Mouse (Mus musculus) adrenal gland, adult 2 months (tissue): ENCODE data around the gene Glod5. TPM values are rescaled to one million over a fixed set of nuclear protein-coding genes. Genes with fewer than 3 reads are reported as not detected.
A peak's percentile ranks its signal among the peaks of the same experiment; 100 is the strongest.
"Not testable (repeated sequence)": the region's sequence is repeated elsewhere in the genome, so short reads cannot be mapped to it uniquely, and the experiment has no call there.

ENCODE experiments used
- DNase-seq: peaks from one replicate; pipeline ENCODE4 v3.0.0; 2021
- long read RNA-seq: library from polyadenylated mRNA; stranded (forward); transcript quantifications from one replicate; pipeline ENCODE4 v2.0.0, GENCODE M21; 2021
- polyA plus RNA-seq: library from polyadenylated mRNA; depleted of rRNA; stranded (reverse); fragments of >200 nt; gene quantifications from 2 replicates; pipeline ENCODE4 v1.2.3, GENCODE M21; 2012; rRNA removed
- total RNA-seq, 2 experiments: library from RNA; stranded (reverse); gene quantifications; 2 replicates each; pipeline ENCODE4 v1.2.3; 2021

Glod5 gene
- total RNA-seq (not detected), polyA plus RNA-seq (not detected in 2 replicates)
- long read RNA-seq = 0 reads

DNA sequence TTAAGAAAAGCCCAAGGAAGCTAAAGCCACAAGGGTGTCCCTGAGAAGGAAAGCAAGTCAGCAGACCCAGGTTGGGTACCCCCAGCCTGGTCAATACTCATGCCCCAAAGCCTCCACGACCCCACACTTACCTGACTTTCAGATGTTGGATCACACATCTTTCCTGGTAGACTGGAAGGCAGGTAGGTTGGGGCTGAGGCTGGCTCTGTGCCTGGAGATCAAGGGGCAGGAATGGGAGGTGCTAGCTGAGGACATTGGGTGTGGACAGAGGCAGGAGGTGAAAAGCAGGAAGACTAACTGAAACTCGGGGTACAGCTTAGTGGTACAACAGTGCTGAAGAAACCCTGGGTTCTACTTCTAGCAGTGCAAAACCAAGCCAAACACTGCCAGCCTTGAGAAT lies at the start of gene Glod5:
Gene Glod5 (minus strand): TSS at position 207 of the 400 bp plus-strand sequence.
- no peak for DNase-seq

DNA sequence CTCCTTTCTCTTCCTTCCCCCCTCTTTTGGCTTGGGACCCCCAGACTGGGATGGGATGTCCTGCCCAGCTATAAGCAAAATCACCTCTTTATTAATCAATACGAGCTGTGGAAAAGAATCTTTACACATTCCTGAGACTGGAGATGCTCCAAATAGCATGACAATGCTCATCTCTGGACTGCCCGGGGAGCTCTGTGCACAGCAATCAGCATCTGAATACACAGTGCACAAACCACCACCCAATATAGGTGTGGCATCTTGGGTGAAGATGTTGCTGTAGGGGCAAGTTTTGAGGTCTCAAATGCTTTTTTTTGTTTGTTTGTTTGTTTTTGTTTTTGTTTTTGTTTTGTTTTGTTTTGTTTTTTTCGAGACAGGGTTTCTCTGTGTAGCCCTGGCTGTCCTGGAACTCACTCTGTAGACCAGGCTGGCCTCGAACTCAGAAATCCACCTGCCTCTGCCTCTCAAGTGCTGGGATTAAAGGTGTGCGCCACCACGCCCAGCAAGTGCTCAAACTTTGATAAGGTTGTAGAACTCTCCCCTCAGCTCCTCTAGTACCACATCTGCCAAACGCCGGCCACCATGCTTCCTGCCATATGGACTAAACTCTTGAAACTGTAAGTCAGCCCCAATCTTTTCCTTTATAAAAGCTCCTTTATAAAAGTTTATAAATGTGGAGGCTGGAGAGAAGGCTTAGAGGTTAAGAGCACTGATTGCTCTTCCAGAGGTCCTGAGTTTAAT lies 32.9 kb upstream of the Glod5 start:
- not testable (repeated sequence) for DNase-seq

GRCm38 (mm10) chrX:8033009-8033408 lies 14.7 kb upstream of the Glod5 start:
- no peak for DNase-seq

DNA sequence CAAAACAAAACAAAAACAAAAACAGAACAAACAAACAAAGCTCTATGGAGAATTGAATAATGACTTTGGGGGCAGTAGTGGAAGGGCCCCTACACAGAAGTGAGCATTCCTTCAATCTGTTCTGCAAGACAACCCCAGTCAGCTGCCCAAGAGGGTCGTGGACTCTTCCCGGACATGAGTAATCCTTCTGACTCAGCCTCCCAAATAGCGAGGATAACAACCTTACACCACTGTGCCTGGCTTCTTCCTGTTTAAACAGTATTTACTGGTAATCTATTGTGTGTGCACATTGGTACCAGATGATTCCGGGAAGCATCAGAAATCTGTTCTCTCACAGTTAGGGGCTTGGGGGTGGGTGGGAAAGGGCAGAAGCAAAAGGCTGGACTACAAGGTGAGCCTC lies 8.5 kb upstream of the Glod5 start:
- DNase-seq = no peak

DNA sequence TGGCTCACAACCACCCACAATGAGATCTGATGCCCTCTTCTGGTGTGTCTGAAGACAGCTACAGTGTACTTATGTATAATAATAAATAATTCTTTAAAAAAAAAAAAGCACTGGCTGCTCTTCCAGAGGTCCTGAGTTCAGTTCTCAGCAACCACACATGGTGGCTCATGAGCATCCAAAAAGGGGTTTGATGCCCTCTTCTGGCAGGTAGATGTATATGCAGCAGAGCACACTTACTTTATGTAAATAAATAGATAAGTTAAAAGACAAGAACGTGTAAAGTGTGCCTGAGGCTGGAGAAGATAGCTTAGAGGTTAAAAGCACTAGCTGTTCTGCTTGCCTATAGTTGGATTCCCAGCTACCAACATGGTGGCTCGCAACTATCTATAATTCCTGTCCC lies 6.5 kb upstream of the Glod5 start:
- no peak for DNase-seq

- DNase-seq = no peak
These were observed 2.0 kb upstream of the Glod5 start for GRCm38 (mm10) chrX:8020111-8020778.

DNA sequence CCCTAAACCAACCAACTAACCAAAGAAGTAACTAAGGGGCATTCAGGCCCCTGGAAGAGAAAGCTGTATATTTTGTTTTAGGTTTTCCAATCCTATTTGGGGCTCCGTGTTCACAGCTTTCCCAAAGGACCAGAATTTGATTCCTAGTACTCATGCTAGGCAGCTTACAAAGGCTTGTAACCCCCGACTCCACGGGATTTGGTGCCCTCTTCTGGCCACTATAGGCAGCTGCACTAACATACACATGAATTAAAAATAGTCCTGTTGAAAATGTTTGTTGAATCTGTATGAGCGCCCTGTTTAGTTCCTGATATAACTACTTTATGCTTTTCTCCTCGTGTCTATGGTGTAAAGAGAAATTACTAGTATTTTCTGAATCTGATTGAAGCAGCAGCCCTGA lies 1.1 kb downstream of the Glod5 start:
- DNase-seq = peak; percentile 19

- not testable (repeated sequence) for DNase-seq
These were observed 2.6 kb downstream of the Glod5 start for GRCm38 (mm10) chrX:8015675-8016074.

- DNase-seq = no peak
These were observed 4.5 kb downstream of the Glod5 start for GRCm38 (mm10) chrX:8013569-8014314.

GRCm38 (mm10) chrX:8013157-8013556 lies 5.1 kb downstream of the Glod5 start:
- no peak for DNase-seq

DNA sequence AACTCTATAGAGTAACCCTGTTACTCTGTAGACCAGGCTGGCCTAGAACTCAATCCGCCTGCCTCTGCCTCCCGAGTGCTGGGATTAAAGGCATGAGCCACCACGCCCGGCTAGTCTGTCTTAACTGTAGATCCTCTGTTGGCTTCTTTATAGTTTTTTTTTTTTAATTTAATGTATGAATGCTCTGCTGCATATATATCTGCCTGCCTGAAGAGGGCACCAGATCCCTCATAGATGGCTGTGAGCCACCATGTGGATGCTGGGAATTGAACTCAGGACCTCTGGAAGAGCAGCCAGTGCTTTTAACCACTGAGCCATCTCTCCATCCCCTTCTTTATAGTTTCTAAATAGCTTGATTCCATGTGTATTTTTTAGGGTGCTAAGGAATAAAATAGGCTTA lies 8.9 kb downstream of the Glod5 start:
- DNase-seq = not testable (repeated sequence)

- DNase-seq = no peak
These were observed 9.7 kb downstream of the Glod5 start for GRCm38 (mm10) chrX:8008543-8008942.

- DNase-seq = no peak
These were observed 15.3 kb downstream of the Glod5 start for GRCm38 (mm10) chrX:8002971-8003370.

- no peak for DNase-seq
These were observed 16.3 kb downstream of the Glod5 start for GRCm38 (mm10) chrX:8002001-8002400.

GRCm38 (mm10) chrX:8000546-8001192 lies 17.6 kb downstream of the Glod5 start:
- DNase-seq = peak; percentile 54

DNA sequence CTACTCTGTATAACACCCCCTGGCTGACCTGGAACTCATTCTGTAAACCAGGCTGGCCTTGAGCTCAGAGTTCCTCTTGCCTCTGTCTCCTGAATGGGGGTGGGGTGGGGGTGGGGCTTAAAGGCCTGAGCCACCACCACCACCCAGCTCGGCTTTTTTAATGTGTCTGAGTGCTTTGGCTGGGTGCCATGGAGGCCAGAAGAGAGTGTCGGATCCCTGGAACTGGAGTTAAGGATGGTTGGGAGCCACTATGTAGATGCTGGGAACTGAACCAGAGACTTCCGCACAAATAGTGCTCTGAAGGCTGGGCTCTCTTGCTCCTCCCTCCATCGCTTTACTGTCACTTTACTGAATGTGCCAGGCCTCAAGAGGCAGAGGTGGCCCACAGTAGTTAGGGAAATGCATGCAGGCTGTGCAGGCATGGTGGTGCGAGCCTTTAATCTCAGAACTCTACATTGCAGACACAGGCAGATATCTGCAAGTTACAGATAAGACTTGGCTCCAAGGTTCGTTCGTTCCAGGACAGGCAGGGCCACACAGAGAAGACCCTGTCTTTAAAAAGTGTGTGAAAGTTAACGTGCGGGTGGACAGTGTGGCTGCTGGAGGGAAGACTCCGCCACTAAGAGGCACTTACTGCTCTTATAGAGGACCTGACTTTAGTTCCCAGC lies 25.1 kb downstream of the Glod5 start:
- no peak for DNase-seq

DNA sequence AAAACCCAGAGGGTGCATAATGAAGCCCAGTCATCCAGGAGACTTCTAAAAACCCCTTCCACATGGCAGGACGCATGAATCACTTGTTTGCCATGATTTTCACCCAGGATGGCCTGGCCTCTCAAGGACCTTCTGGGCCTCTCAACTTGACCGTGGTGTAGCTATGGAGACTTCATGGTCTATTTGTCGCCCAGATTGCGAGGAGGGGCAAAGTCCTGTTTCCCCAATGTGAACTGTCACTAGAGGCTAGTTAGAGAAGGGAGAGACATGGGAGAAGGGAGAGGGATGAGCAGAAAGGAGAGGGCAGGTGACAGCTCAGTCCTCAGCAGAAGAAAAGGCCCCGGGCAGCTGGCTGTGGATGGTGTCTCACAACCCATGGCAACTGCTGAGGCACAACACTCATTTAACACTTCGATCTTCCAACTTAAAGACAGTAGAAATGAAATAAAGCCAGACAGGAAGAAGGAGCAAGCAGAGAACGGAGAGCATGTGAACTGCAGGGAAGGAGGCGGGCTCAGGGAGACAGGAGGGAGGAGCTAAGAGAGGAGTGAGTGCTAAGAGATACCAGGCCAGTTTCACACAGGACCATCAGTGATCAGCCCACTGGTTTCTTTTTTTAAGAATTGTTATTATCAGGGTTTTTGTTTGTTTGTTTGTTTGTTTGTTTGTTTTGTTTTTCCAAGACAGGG lies 25.8 kb downstream of the Glod5 start:
- peak; percentile 11 for DNase-seq

DNA sequence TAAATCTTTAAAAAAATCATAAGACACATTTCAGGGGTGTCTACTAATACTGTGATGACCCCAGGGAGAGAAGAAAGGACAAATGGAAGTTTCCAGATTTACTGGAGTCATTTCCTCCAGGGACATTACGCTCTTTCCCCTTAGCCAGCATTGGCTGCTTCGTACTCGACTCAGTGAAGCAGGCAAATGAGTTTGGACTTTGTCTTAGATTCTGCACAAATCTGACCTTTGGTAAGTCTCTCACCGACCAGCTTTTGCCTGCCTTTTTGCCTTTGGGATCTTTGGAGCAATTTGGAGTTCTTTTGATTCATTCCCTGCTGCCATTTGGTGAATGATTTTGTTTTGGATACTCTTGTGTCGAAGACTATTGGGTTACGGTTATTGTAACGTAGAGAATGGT lies 36.9 kb downstream of the Glod5 start:
- DNase-seq = no peak

- no peak for DNase-seq
These were observed 40.4 kb downstream of the Glod5 start, which contains the start of gene Gata1 for GRCm38 (mm10) chrX:7977892-7978291. Gata1 (minus strand) TSS chrX:7978071.

DNA sequence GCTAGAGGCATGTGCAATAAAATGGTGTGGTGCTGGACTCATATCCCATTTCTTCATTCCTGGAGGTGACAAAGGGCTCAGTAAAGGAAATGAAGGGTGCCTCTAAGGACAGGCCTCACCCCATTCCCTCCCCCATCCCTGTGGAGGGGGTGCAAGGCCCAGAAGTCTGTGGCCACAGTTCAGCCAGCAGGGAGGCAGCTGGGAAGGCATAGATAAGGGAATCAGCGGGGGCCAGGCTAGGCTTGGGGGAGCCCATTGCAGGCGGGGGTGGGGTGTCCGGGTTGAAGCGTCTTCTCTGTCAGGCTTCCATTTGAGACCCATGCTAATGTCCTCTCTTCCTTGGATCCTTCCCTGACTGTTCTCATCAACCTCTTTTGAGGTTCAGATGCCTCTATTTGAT lies 47.0 kb downstream of the Glod5 start:
- no peak for DNase-seq

- DNase-seq = no peak
These were observed 49.4 kb downstream of the Glod5 start for GRCm38 (mm10) chrX:7968899-7969298.
